In genomic region chr15:10901075-10901474, GRCm38 (mm10) we compare ENCODE assay signal across 9 mouse cellular contexts. TPM values are rescaled to one million over a fixed set of nuclear protein-coding genes. Genes with fewer than 3 reads are reported as not detected.
DNase-seq lines count a peak whose midpoint lies in the region; ATAC-seq and TF ChIP-seq lines count a peak whose summit lies in the region.
"Had no signal": no experiment of that assay in that cellular context is flagged by ENCODE, and none has a peak within 500 bp of the region (broad histone marks: within the 10 kb centered on the region; RNA-seq: fewer than 3 reads in every experiment).

No protein-coding gene starts in this region.

- peak in 2 of 3 experiments; percentile 23 to 33; a peak in 2 of 6 replicates for TF ChIP-seq CTCF in MEL (IDR thresholded peaks at IDR 0.05 in 2 of 3, conservative IDR thresholded peaks at IDR 0.05 in 1 of 3; ENCODE audit: control insufficient read depth in 1 of 3, insufficient read depth in 1 of 3, low read depth in 2 of 3, low read length in 3 of 3, poor library complexity in 1 of 3, severe bottlenecking in 1 of 3)

- H3K4me2 ChIP-seq in kidney, embryonic 16.5 days (replicated peaks; ENCODE audit: low read depth, low read length), result no peak overlapping the region
- H3K4me2 ChIP-seq: embryonic facial prominence, embryonic 13.5 days; liver, embryonic 13.5 days had no signal

- peak; percentile 45 for TF ChIP-seq RAD21 in MEL (IDR thresholded peaks at IDR 0.05; ENCODE audit: low read depth, low read length)

- H3K9ac ChIP-seq in MEL (ENCODE audit: control insufficient read depth, low read depth, low read length, poor library complexity, severe bottlenecking), result no peak overlapping the region
- H3K9ac ChIP-seq in kidney, embryonic 16.5 days (replicated peaks; ENCODE audit: low read length), result no peak overlapping the region
- H3K9ac ChIP-seq: embryonic facial prominence, embryonic 13.5 days; liver, embryonic 13.5 days had no signal

- ATAC-seq in kidney, embryonic 16.5 days (ENCODE audit: low FRiP score, low TSS enrichment), result no peak

- no peak overlapping the region for H3K27ac ChIP-seq in MEL (ENCODE audit: control insufficient read depth, low read depth, low read length)
- 0 out of 2 replicates have a peak overlapping the region, but pooled peaks have one; percentile 16 for H3K27ac ChIP-seq in kidney, embryonic 16.5 days (ENCODE audit: low read length)
- H3K27ac ChIP-seq: embryonic facial prominence, embryonic 13.5 days; liver, embryonic 13.5 days had no signal

- H3K36me3 ChIP-seq in MEL (ENCODE audit: control insufficient read depth in 1 of 2, insufficient read depth in 2 of 2, low read length in 2 of 2), result no peaks in the 10 kb centered on the region
- H3K36me3 ChIP-seq in kidney, embryonic 16.5 days (ENCODE audit: insufficient read depth, low read length), result no peaks in the 10 kb centered on the region
- H3K36me3 ChIP-seq: embryonic facial prominence, embryonic 13.5 days; liver, embryonic 13.5 days had no signal

- peak; percentile 21 to 38 for DNase-seq in left cerebral cortex, adult 18-20 months (ENCODE audit: low spot score in 2 of 2)
- DNase-seq in left cerebral cortex, adult 11 months (ENCODE audit: low spot score), result no peak
- peak; percentile 7 for DNase-seq in MEL (ENCODE audit: low read depth, low spot score)
- DNase-seq in adrenal gland, postnatal 25 days, result peak; percentile 31
- DNase-seq in retina, embryonic 14.5 days (ENCODE audit: low spot score), result peak; percentile 63
- DNase-seq in thymus, postnatal 25 days, result no peak
- DNase-seq: liver, embryonic 13.5 days had no signal

- H3K9me3 ChIP-seq in MEL (replicated peaks; ENCODE audit: insufficient read depth, low read length), result no peaks in the 10 kb centered on the region
- no peaks in the 10 kb centered on the region for H3K9me3 ChIP-seq in kidney, embryonic 16.5 days (ENCODE audit: low read length)
- H3K9me3 ChIP-seq: embryonic facial prominence, embryonic 13.5 days; liver, embryonic 13.5 days had no signal

- no peak for TF ChIP-seq EP300 in MEL (IDR thresholded peaks at IDR 0.05; ENCODE audit: low read depth in 1 of 2, low read length in 2 of 2)

- no peaks in the 10 kb centered on the region for H3K4me1 ChIP-seq in MEL (ENCODE audit: control insufficient read depth in 1 of 2, insufficient read depth in 2 of 2, low read length in 2 of 2)
- peaks cover 36% of the 10 kb centered on the region for H3K4me1 ChIP-seq in kidney, embryonic 16.5 days (ENCODE audit: insufficient read depth, low read length)
- H3K4me1 ChIP-seq: liver, embryonic 13.5 days had no signal

- H3K27me3 ChIP-seq in MEL (ENCODE audit: control insufficient read depth in 1 of 2, insufficient read depth in 2 of 2, low read length in 2 of 2), result no peaks in the 10 kb centered on the region
- no peaks in the 10 kb centered on the region for H3K27me3 ChIP-seq in kidney, embryonic 16.5 days (ENCODE audit: insufficient read depth, low read length)
- H3K27me3 ChIP-seq: embryonic facial prominence, embryonic 13.5 days; liver, embryonic 13.5 days had no signal

- H3K79me2 ChIP-seq in MEL (ENCODE audit: control insufficient read depth, insufficient read depth, low read length, poor library complexity), result no peaks in the 10 kb centered on the region

- 43% methylated on average over 3 of the region's 3 CpGs for WGBS in kidney, embryonic 16.5 days

- no peak overlapping the region for H3K4me3 ChIP-seq in MEL (ENCODE audit: control insufficient read depth in 1 of 2, insufficient read depth in 1 of 2, low read depth in 2 of 2, low read length in 2 of 2)
- H3K4me3 ChIP-seq in kidney, embryonic 16.5 days (ENCODE audit: low read length), result no peak overlapping the region
- H3K4me3 ChIP-seq: embryonic facial prominence, embryonic 13.5 days; liver, embryonic 13.5 days had no signal

- no peak for TF ChIP-seq POLR2A in MEL (IDR thresholded peaks at IDR 0.05; ENCODE audit: control insufficient read depth in 1 of 2, insufficient read depth in 1 of 2, low read depth in 1 of 2, low read length in 2 of 2, poor library complexity in 1 of 2)

TF ChIP-seq in MEL, 35 proteins besides CTCF, POLR2A, EP300 and RAD21:
- TF ChIP-seq E2F4 (IDR thresholded peaks at IDR 0.05; ENCODE audit: borderline replicate concordance, low read depth, low read length) (no peak), TCF12 (IDR thresholded peaks at IDR 0.05; ENCODE audit: low read depth, low read length) (no peak), ZC3H11A (IDR thresholded peaks at IDR 0.05; ENCODE audit: low read depth, low read length) (peak; percentile 37; the same call in 1 of the 2 replicates), MYB (IDR thresholded peaks at IDR 0.05; ENCODE audit: low read depth, low read length) (no peak), USF2 (IDR thresholded peaks at IDR 0.05; ENCODE audit: borderline replicate concordance in 1 of 2, insufficient read depth in 1 of 2, low read depth in 1 of 2, low read length in 2 of 2) (no peak), TAL1 (IDR thresholded peaks at IDR 0.05; ENCODE audit: low read length) (no peak), HCFC1 (IDR thresholded peaks at IDR 0.05; ENCODE audit: low read depth, low read length) (no peak), ETS1 (IDR thresholded peaks at IDR 0.05; ENCODE audit: low read depth, low read length) (no peak), CHD2 (IDR thresholded peaks at IDR 0.05; ENCODE audit: low read length) (no peak), MYC (IDR thresholded peaks at IDR 0.05; ENCODE audit: low read depth, low read length) (no peak), NRF1 (IDR thresholded peaks at IDR 0.05; ENCODE audit: insufficient read depth, low read depth, low read length, poor library complexity, severe bottlenecking) (no peak), RCOR1 (IDR thresholded peaks at IDR 0.05; ENCODE audit: low read depth, low read length) (no peak), SMC3 (IDR thresholded peaks at IDR 0.05; ENCODE audit: low read depth, low read length) (peak; percentile 34), KAT2A (conservative IDR thresholded peaks at IDR 0.05; ENCODE audit: low read depth, low read length) (no peak)

RNA-seq across cellular contexts. Expression of gene C1qtnf3, which starts 51.1 kb away (rescaled TPM):
- total RNA-seq in left cerebral cortex, adult 18-20 months (2021), result not detected
- total RNA-seq in MEL (2012; rRNA removed), result not detected in 2 replicates
- polyA plus RNA-seq in MEL (2012; ENCODE audit: insufficient read depth in 1 of 2, insufficient read length in 2 of 2, low read depth in 1 of 2, low replicate concordance in 2 of 2, missing spikeins in 1 of 2), result not detected
- 0.57 and 0.73 TPM in 2 replicates for total RNA-seq in adrenal gland, postnatal 25 days (2021)
- polyA plus RNA-seq in kidney, embryonic 16.5 days (2015; fragmentation: Nextera tagmentation; extraction: Ambion mirVana), result 12.3 and 15.1 TPM in 2 replicates

Comparison
In these comparisons a context has a peak if more than half of its experiments do, and no peak if none do; other contexts are left out.
1. DNase-seq: peak in left cerebral cortex, adult 18-20 months (2 of 2), MEL (single experiment), adrenal gland, postnatal 25 days (single experiment) and retina, embryonic 14.5 days (single experiment); none in left cerebral cortex, adult 11 months (single experiment) and thymus, postnatal 25 days (single experiment).